In the genomic region with DNA sequence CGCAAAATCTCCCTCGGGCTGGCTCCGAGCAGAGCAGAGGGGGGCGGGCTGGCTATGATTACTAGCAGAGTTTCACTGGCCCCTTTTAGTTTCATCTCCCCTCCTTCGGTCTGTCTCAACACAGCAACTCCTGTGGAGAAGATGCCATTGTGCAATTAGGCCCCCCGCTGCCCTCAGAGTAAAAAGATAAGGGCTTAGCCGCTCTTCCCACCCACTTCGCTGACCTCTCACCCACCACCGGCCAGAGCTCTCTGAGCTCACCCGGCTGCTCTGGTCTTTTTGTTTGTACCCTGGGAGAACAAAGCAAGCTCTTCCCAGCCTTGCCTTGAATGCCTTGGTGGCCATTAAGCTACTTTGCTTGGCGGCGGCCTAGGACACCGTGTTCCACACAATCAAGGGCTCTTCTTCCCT, we compare ENCODE assay signal across 9 mouse cellular contexts. TPM values are rescaled to one million over a fixed set of nuclear protein-coding genes. Genes with fewer than 3 reads are reported as not detected.
A peak's percentile ranks its signal among the peaks of the same experiment; 100 is the strongest.
DNase-seq lines count a peak whose midpoint lies in the region; ATAC-seq and TF ChIP-seq lines count a peak whose summit lies in the region.
"Had no signal": no experiment of that assay in that cellular context is flagged by ENCODE, and none has a peak within 500 bp of the region (broad histone marks: within the 10 kb centered on the region; RNA-seq: fewer than 3 reads in every experiment).

No protein-coding gene starts in this region.

- no peak overlapping the region for H3K27ac ChIP-seq in heart, embryonic 15.5 days
- peak overlapping the region; percentile 54 for H3K27ac ChIP-seq in forebrain, postnatal 0 days (ENCODE audit: low read depth, low read length)
- no peak overlapping the region for H3K27ac ChIP-seq in cerebellum, adult 2 months (ENCODE audit: insufficient read depth, low read length)
- H3K27ac ChIP-seq: embryonic facial prominence, embryonic 12.5 days had no signal

- no peaks in the 10 kb centered on the region for H3K9me3 ChIP-seq in heart, embryonic 15.5 days (replicated peaks)
- no peaks in the 10 kb centered on the region for H3K9me3 ChIP-seq in forebrain, postnatal 0 days (ENCODE audit: low read length)
- H3K9me3 ChIP-seq: embryonic facial prominence, embryonic 12.5 days had no signal

- TF ChIP-seq CTCF in forebrain, postnatal 0 days (IDR thresholded peaks at IDR 0.05; ENCODE audit: low read depth): no peak
- no peak for TF ChIP-seq CTCF in cerebellum, adult 2 months (IDR thresholded peaks at IDR 0.05; ENCODE audit: borderline replicate concordance, insufficient read depth, low read depth, low read length)

- H3K4me1 ChIP-seq in heart, embryonic 15.5 days (replicated peaks): 0 out of 2 replicates have a peak, but pooled peaks cover 2% of the 10 kb centered on the region
- H3K4me1 ChIP-seq in forebrain, postnatal 0 days (ENCODE audit: insufficient read depth): no peaks in the 10 kb centered on the region
- no peaks in the 10 kb centered on the region for H3K4me1 ChIP-seq in cerebellum, adult 2 months (ENCODE audit: control insufficient read depth, insufficient read depth, low read length)
- H3K4me1 ChIP-seq: embryonic facial prominence, embryonic 12.5 days had no signal

- H3K9ac ChIP-seq in heart, embryonic 15.5 days: no peak overlapping the region
- no peak overlapping the region for H3K9ac ChIP-seq in forebrain, postnatal 0 days
- H3K9ac ChIP-seq: embryonic facial prominence, embryonic 12.5 days had no signal

- no peak for DNase-seq in heart, adult 8-10 months (ENCODE audit: low spot score)
- peak; percentile 82 for DNase-seq in ZHBTc4 (ENCODE audit: low read depth, low spot score)
- no peak for DNase-seq in forebrain, postnatal 0 days
- peak; percentile 25 for DNase-seq in mesoderm, embryonic 11.5 days (ENCODE audit: low read depth, low spot score)
- no peak for DNase-seq in layer of hippocampus, adult 8-10 months (ENCODE audit: low spot score in 2 of 2)
- no peak for DNase-seq in frontal cortex, postnatal 14 days (ENCODE audit: low spot score in 2 of 2)
- DNase-seq in cerebellum, adult 2 months: no peak

- no peaks in the 10 kb centered on the region for H3K27me3 ChIP-seq in heart, embryonic 15.5 days
- no peaks in the 10 kb centered on the region for H3K27me3 ChIP-seq in forebrain, postnatal 0 days (ENCODE audit: insufficient read depth, low read length)
- H3K27me3 ChIP-seq in cerebellum, adult 2 months (ENCODE audit: control insufficient read depth, insufficient read depth, low read length): no peaks in the 10 kb centered on the region

- ATAC-seq in heart, embryonic 15.5 days (replicated peaks; ENCODE audit: insufficient number of reproducible peaks, insufficient read depth, low FRiP score, low read depth): no peak
- ATAC-seq in forebrain, postnatal 0 days: no peak

- no peak overlapping the region for H3K4me3 ChIP-seq in heart, embryonic 15.5 days
- H3K4me3 ChIP-seq in forebrain, postnatal 0 days (ENCODE audit: low read depth, low read length): no peak overlapping the region
- no peak overlapping the region for H3K4me3 ChIP-seq in cerebellum, adult 2 months (replicated peaks; ENCODE audit: insufficient read depth, low read depth, low read length)
- H3K4me3 ChIP-seq: embryonic facial prominence, embryonic 12.5 days had no signal

- WGBS in heart, embryonic 15.5 days: 21% methylated on average over 13 of the region's 13 CpGs
- 37% methylated on average over 13 of the region's 13 CpGs for WGBS in forebrain, postnatal 0 days
- WGBS in cerebellum, adult 2 months: 51% methylated on average over 13 of the region's 13 CpGs

- no peak for TF ChIP-seq POLR2A in cerebellum, adult 2 months (IDR thresholded peaks at IDR 0.05; ENCODE audit: borderline replicate concordance, insufficient read depth, low read length)

- no peaks in the 10 kb centered on the region for H3K36me3 ChIP-seq in heart, embryonic 15.5 days
- no peaks in the 10 kb centered on the region for H3K36me3 ChIP-seq in forebrain, postnatal 0 days (ENCODE audit: insufficient read depth)
- H3K36me3 ChIP-seq: embryonic facial prominence, embryonic 12.5 days had no signal

- 0 out of 2 replicates have a peak overlapping the region, but pooled peaks have one; percentile 30 for H3K4me2 ChIP-seq in heart, embryonic 15.5 days
- no peak overlapping the region for H3K4me2 ChIP-seq in forebrain, postnatal 0 days (ENCODE audit: low read depth)
- H3K4me2 ChIP-seq: embryonic facial prominence, embryonic 12.5 days had no signal

RNA-seq across cellular contexts. Expression of gene Rbbp7, which starts 32.8 kb away (rescaled TPM):
- 408 and 421 TPM in 2 replicates for polyA plus RNA-seq in heart, embryonic 15.5 days (2015; fragmentation: Nextera tagmentation; extraction: Ambion mirVana)
- total RNA-seq in heart, adult 8-10 months (2022): 100 to 1,000 TPM; 150 to 163 (median 160) TPM
- 141 and 144 TPM in 2 replicates for total RNA-seq in forebrain, postnatal 0 days (2014; rRNA removed)
- 223 and 255 TPM in 2 replicates for polyA plus RNA-seq in forebrain, postnatal 0 days (2015; fragmentation: Nextera tagmentation; extraction: Ambion mirVana)
- 100 to 1,000 TPM; 148 to 170 (median 161) TPM for total RNA-seq in layer of hippocampus, adult 8-10 months (2022)
- 109 and 111 TPM in 2 replicates for polyA plus RNA-seq in cerebellum, adult 2 months (2012; rRNA removed)

Comparison
In these comparisons a context has a peak if more than half of its experiments do, and no peak if none do; other contexts are left out.
1. DNase-seq: peak in ZHBTc4 (single experiment) and mesoderm, embryonic 11.5 days (single experiment); none in heart, adult 8-10 months (single experiment), forebrain, postnatal 0 days (single experiment), layer of hippocampus, adult 8-10 months (0 of 2), frontal cortex, postnatal 14 days (0 of 2) and cerebellum, adult 2 months (0 of 2).